Mouse (Mus musculus) c-Kit-positive CD71-negative TER-119-negative erythroid progenitor cells, embryonic 14.5 days (primary cell): ENCODE results near the gene Cttn.

ENCODE experiments used
- DNase-seq: peaks from one replicate; pipeline ENCODE4 v3.0.0-alpha.2; 2013; ENCODE audit warnings: low read depth

Gene Cttn

GRCm38 (mm10) chr7:144470545-144471059 lies at the start of gene Cttn:
Gene Cttn (minus strand): TSS chr7:144471009.
- DNase-seq: no peak

GRCm38 (mm10) chr7:144519852-144520251 lies 49.0 kb upstream of the Cttn start:
- DNase-seq: no peak

- no peak for DNase-seq
These were observed 45.9 kb upstream of the Cttn start for GRCm38 (mm10) chr7:144516711-144517110.

- no peak for DNase-seq
These were observed 38.3 kb upstream of the Cttn start for GRCm38 (mm10) chr7:144509090-144509489.

GRCm38 (mm10) chr7:144506807-144507206 lies 36.0 kb upstream of the Cttn start:
- no peak for DNase-seq

GRCm38 (mm10) chr7:144503959-144504358 lies 33.1 kb upstream of the Cttn start:
- DNase-seq: no peak

GRCm38 (mm10) chr7:144492931-144493330 lies 22.1 kb upstream of the Cttn start:
- peak; percentile 56 for DNase-seq

- DNase-seq: no peak
These were observed 19.5 kb upstream of the Cttn start for GRCm38 (mm10) chr7:144490201-144490873.

- DNase-seq: peak; percentile 50
These were observed 18.4 kb upstream of the Cttn start for GRCm38 (mm10) chr7:144489067-144489774.

- DNase-seq: no peak
These were observed 9.5 kb upstream of the Cttn start for GRCm38 (mm10) chr7:144480314-144480713.

GRCm38 (mm10) chr7:144479569-144479968 lies 8.8 kb upstream of the Cttn start:
- no peak for DNase-seq

- DNase-seq: no peak
These were observed 4.9 kb upstream of the Cttn start for GRCm38 (mm10) chr7:144475741-144476140.

- DNase-seq: no peak
These were observed 2.7 kb upstream of the Cttn start for GRCm38 (mm10) chr7:144473486-144473885.

- no peak for DNase-seq
These were observed 294 bp upstream of the Cttn start for GRCm38 (mm10) chr7:144471103-144471502.

- DNase-seq: no peak
These were observed 783 bp downstream of the Cttn start for GRCm38 (mm10) chr7:144469908-144470544.

- no peak for DNase-seq
These were observed 1.6 kb downstream of the Cttn start for GRCm38 (mm10) chr7:144469181-144469641.

- no peak for DNase-seq
These were observed 2.1 kb downstream of the Cttn start for GRCm38 (mm10) chr7:144468741-144469140.

- DNase-seq: no peak
These were observed 8.2 kb downstream of the Cttn start for GRCm38 (mm10) chr7:144462577-144462976.

GRCm38 (mm10) chr7:144461246-144461902 lies 9.4 kb downstream of the Cttn start:
- DNase-seq: no peak

- DNase-seq: no peak
These were observed 11.9 kb downstream of the Cttn start for GRCm38 (mm10) chr7:144458881-144459280.

GRCm38 (mm10) chr7:144450661-144451060 lies 20.1 kb downstream of the Cttn start:
- no peak for DNase-seq
